16 mouse cellular contexts compared by ENCODE assay signal in genomic region chr5:139232083-139232482, GRCm38 (mm10).
"Had no signal": no experiment of that assay in that cellular context is flagged by ENCODE, and none has a peak within 500 bp of the region (broad histone marks: within the 10 kb centered on the region; RNA-seq: fewer than 3 reads in every experiment).

No protein-coding gene starts in this region.

- H3K27me3 ChIP-seq: kidney, embryonic 15.5 days; limb, embryonic 12.5 days; limb, embryonic 15.5 days; megakaryocyte, embryonic 14.5 days had no signal

- H3K4me2 ChIP-seq: kidney, embryonic 15.5 days; limb, embryonic 12.5 days; limb, embryonic 15.5 days; lung, embryonic 14.5 days; midbrain, embryonic 11.5 days had no signal

- ATAC-seq: intestine, postnatal 0 days; lung, postnatal 0 days had no signal

- DNase-seq: kidney, adult 2 months; kidney, postnatal 14 days; kidney, postnatal 4 days; left cerebral cortex, postnatal 4 days; lung, embryonic 14.5 days; midbrain, embryonic 14.5 days; thymus, adult 18-20 months; thymus, postnatal 4 days had no signal

- H3K9ac ChIP-seq: kidney, embryonic 15.5 days; limb, embryonic 12.5 days; limb, embryonic 15.5 days; lung, embryonic 14.5 days had no signal

- H3K27ac ChIP-seq: kidney, embryonic 15.5 days; limb, embryonic 12.5 days; limb, embryonic 15.5 days; macrophage had no signal

- H3K4me1 ChIP-seq: kidney, embryonic 15.5 days; limb, embryonic 12.5 days; limb, embryonic 15.5 days had no signal

- H3K4me3 ChIP-seq: kidney, embryonic 15.5 days; limb, embryonic 12.5 days; limb, embryonic 15.5 days; megakaryocyte, embryonic 14.5 days had no signal

- H3K9me3 ChIP-seq: kidney, embryonic 15.5 days; limb, embryonic 12.5 days; limb, embryonic 15.5 days; megakaryocyte, embryonic 14.5 days had no signal
